Mouse (Mus musculus): ENCODE data around the gene Aplp2. TPM values are rescaled to one million over a fixed set of nuclear protein-coding genes. Genes with fewer than 3 reads are reported as not detected.

Aplp2 gene
- polyA plus RNA-seq (2015; fragmentation: Nextera tagmentation; extraction: Ambion mirVana): 166 and 168 TPM in 2 replicates

- DNase-seq (ENCODE audit: low spot score): peak; percentile 97
Measured at GRCm38 (mm10) chr9:31211690-31212499, at the start of gene Aplp2. TSS of gene Aplp2 (minus strand) at chr9:31211815.

GRCm38 (mm10) chr9:31260219-31260618 lies 48.6 kb upstream of the Aplp2 start:
- no peak for DNase-seq (ENCODE audit: low spot score)

- DNase-seq (ENCODE audit: low spot score): no peak
Measured at GRCm38 (mm10) chr9:31258237-31258636, 46.6 kb upstream of the Aplp2 start.

GRCm38 (mm10) chr9:31255953-31256352 lies 44.3 kb upstream of the Aplp2 start:
- no peak for DNase-seq (ENCODE audit: low spot score)

- DNase-seq (ENCODE audit: low spot score): no peak
Measured at GRCm38 (mm10) chr9:31254697-31255004, 43.0 kb upstream of the Aplp2 start.

- no peak for DNase-seq (ENCODE audit: low spot score)
Measured at GRCm38 (mm10) chr9:31253866-31254696, 42.5 kb upstream of the Aplp2 start.

- no peak for DNase-seq (ENCODE audit: low spot score)
Measured at GRCm38 (mm10) chr9:31253311-31253734, 41.7 kb upstream of the Aplp2 start.

GRCm38 (mm10) chr9:31252182-31252799 lies 40.7 kb upstream of the Aplp2 start:
- no peak for DNase-seq (ENCODE audit: low spot score)

GRCm38 (mm10) chr9:31247447-31248220 lies 36.0 kb upstream of the Aplp2 start:
- no peak for DNase-seq (ENCODE audit: low spot score)

GRCm38 (mm10) chr9:31246421-31246820 lies 34.8 kb upstream of the Aplp2 start:
- DNase-seq (ENCODE audit: low spot score): no peak

GRCm38 (mm10) chr9:31245006-31245405 lies 33.4 kb upstream of the Aplp2 start:
- no peak for DNase-seq (ENCODE audit: low spot score)

- no peak for DNase-seq (ENCODE audit: low spot score)
Measured at GRCm38 (mm10) chr9:31243939-31244333, 32.3 kb upstream of the Aplp2 start.

- DNase-seq (ENCODE audit: low spot score): peak; percentile 27
Measured at GRCm38 (mm10) chr9:31243306-31243938, 31.8 kb upstream of the Aplp2 start.

GRCm38 (mm10) chr9:31241208-31241699 lies 29.6 kb upstream of the Aplp2 start:
- no peak for DNase-seq (ENCODE audit: low spot score)

GRCm38 (mm10) chr9:31240522-31241207 lies 29.1 kb upstream of the Aplp2 start:
- no peak for DNase-seq (ENCODE audit: low spot score)

GRCm38 (mm10) chr9:31239551-31239950 lies 27.9 kb upstream of the Aplp2 start:
- no peak for DNase-seq (ENCODE audit: low spot score)

- DNase-seq (ENCODE audit: low spot score): no peak
Measured at GRCm38 (mm10) chr9:31238526-31238925, 26.9 kb upstream of the Aplp2 start.

- no peak for DNase-seq (ENCODE audit: low spot score)
Measured at GRCm38 (mm10) chr9:31236079-31236478, 24.5 kb upstream of the Aplp2 start.

GRCm38 (mm10) chr9:31235489-31235888 lies 23.9 kb upstream of the Aplp2 start:
- DNase-seq (ENCODE audit: low spot score): no peak

- no peak for DNase-seq (ENCODE audit: low spot score)
Measured at GRCm38 (mm10) chr9:31235030-31235429, 23.4 kb upstream of the Aplp2 start.

All from thymus, postnatal 0 days (tissue).